Mouse (Mus musculus) cerebellum, postnatal 10 days (tissue): ENCODE data around the gene Amigo3.

ENCODE experiments used
- DNase-seq, 2 experiments: peaks; one replicate each; pipeline ENCODE4 v3.0.0; 2021; ENCODE audit warnings: mixed read lengths in 2 of 2

Gene Amigo3

DNA sequence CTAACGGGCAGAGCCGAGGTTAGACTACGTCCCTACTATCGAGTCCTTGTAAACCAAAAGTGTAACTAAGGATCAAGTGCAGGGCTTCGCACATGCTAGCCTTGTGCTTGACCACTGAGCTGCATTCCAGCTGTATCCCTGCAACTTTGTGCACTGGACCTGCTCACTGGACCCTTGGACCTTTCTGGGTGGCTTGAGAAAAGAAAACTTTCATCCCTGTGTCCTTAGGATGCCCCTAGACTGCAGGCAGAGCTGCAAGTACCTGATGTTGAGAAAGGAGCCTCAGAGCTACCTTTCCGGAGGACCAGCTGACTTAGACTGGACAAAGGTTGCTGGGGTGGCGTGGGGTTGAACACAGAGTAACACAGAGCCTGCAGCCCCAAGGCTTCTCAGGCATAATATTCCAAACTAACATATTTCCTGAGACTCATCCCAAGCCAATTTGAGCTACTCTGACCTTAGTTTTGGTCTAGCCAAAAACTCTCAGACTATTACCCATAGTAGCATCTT lies 37.7 kb downstream of the Amigo3 start:
- DNase-seq: no peak

DNA sequence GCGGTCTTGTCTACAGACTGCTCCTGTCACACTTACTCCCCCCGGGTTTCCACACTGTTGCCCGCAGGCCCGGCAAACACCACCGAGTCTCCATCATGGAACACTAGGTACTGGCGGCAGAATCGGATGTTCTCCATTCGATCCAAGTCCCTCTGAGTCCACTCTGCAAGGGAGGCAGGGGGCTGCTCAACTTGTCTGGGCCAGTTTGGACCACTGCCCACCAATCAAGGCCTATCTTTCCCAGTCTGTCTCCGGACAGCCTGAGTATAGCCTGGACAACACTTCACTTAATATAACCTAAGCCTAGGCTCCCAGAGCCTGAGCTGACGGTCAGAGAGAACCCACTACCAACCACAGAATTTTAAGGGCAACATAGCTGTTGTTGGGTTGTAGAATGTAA lies 40.6 kb downstream of the Amigo3 start:
- DNase-seq: peak; percentile 54 to 58

DNA sequence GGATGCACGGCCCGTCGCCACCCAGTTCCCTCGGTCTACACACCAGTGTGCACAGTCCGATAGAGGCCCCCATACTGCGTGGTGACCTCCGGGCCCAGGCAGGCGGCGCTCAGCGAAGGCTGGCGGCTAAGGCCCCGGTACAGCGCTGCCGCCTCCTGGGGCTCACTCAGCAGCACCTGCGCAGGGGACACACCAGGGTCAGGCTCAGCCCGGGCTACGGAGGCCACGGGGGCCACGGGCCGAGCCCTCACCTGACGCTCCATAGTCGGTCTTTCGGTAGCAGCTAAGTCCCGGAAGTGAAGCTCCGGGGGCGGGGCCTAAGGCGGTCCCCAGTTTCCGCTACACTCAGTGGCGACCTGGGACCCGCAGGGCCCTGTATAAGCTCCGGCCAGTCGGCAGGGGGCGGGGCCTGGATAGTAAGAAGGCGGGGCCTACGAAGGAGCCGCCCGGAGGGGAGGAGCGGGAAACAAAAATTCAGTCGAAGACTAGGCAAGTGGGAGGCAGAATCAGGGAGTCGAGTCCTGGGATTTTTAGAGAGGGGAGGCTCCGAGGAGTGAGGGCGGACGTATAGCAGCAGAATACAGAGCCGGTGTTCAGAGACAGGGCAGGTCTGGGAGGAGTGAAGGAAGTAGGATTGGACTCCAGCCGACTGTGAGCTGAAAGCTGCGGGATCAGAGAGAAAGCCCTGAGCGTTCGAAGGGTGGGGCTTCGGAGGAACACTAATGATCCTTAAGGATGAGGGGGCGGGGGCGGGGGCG lies 41.4 kb downstream of the Amigo3 start, which contains the start of gene Apeh:
Gene Apeh (minus strand): TSS at position 423 of the 758 bp plus-strand sequence.
- peak; percentile 96 to 98 for DNase-seq

DNA sequence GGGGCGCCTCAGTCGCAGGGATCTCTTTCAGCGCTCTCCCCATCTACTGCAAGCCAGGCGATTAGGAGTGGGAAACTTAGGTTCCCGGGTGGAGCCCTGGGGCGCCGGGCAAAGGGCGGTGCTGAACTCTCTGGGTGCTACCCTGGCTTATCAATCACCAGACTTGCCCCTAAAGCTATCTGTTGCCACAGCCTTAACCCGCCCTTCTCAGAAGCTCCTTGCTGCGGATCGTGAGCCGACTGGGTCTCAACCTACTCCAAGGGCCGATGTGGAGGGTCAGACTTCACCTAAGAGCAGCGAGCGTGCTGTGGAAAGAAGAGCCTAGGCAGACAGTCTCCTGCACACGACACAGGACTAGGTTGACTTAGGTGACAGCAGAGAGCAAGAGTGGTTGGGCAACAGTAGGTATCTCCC lies 42.0 kb downstream of the Amigo3 start:
- peak in 1 of 2 experiments; percentile 47 for DNase-seq

DNA sequence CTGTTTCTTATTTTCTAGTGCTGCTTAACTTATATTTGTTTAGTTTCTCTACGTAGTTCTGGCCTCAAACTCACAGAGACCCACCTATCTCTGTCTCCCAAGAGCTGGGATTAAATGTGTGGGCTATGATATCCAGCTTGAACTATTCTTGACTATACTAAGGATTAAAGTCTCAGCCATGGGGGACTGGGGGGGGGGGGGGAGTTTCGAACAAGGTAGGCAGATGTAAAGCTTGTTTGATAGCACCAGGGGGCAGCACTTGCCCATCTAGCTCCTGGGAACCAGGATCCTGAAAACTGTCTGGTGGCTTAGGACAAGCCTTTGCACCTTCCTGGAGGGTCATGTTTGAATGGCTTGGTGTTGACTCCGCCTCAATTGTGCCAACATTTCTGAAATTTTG lies 42.6 kb downstream of the Amigo3 start:
- DNase-seq: peak; percentile 85 to 86

DNA sequence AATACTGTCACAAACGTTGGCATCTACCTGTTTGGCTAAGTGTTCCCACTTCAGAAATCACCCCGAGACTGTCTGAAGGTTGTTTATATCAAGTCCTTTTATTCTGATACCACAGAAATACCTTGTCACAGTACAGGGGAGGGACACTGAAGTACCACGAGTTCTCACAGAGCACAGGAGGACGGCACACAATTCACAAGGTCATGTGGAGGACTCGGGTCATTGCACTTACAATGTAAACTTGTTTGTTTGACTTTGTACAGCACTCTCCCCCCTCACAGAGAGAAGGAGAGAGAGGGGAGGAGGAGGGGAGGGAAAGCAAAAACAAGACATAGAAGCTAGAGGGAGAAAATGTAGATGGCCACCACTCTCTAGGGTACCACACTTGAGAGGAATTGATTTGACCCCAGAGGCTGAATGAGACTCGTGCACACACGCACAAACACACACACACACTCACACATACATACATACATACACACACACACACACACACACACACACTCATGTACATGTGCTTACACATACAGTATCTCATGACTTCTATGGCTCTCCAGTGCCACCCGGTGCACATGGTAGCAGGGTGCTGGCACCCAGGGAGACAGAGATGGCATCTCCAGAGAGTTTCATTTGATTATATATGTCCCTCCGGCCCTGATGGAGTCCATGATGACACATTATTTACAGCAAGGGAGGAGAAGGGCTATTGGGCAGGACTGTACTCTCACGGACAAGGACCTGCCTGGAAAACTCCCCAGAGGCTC lies 43.2 kb downstream of the Amigo3 start:
- DNase-seq: no peak

DNA sequence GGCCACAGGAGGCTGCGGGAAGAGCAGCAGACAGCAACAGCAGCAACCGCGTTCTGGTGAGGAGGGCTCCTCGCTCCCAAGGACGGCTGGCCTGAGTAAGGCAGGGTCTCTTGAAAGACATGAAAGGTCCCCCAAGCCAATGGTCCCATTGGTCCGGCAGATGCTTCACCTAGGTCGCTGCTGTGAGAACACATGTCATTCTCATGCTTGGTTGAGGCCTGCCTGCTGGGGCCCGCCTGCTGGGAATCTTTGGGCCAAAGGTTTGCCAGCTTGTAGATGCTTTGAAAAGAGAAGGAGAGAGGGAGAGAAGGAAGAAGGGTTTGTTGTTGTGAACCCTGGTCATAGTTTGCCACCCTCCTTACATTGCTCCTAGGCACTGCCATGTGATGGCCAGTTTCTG lies 46.7 kb downstream of the Amigo3 start:
- peak; percentile 77 to 83 for DNase-seq

DNA sequence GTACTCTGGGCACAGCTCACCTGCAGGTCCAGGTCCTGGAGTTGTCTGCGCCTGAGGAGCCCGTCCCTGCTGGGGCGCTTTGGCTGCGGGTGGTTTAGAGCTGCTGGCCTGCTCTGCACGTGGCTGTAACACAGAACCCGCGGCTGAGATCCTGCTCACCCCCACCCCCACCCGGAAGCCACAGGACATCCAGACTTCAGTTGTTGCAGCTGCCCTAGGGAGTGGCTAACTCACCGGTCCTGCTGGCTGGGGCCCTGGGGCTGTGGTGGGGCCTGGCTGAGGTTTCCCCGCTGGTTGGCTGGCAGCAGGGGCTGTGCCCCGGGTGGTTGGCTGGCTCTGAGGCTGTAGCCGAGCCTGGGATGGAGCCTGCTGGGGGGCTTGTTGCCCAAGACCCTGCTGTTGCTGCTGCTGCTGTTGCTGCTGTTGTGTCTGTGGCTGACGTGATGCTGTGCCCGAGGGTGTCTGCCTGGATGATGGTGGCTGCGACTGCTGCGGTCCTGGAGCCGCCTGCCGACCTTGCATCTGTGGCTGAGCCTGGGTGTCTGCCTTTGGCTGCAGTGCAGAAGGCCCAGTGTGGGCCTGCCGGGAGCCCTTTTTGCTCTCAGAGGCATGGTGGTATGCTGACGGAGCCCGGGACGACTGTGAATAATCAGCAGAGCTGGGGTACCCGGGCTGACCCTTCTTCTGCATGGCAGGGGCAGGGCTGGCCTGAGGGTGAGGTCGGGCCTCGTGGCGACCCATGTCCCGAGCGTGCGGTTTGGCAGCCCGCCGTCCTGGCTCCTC lies 52.0 kb downstream of the Amigo3 start:
- peak; percentile 66 for DNase-seq
